Mouse (Mus musculus) liver, embryonic 14.5 days (tissue): ENCODE results near the gene Creb3l2. TPM values are rescaled to one million over a fixed set of nuclear protein-coding genes. Genes with fewer than 3 reads are reported as not detected.

Source experiments
- ATAC-seq: fragments of 200-750 bp; cut with Nextera tagmentation; 2 replicates; pipeline ENCODE4 v1.8.0; 2017; ENCODE audit warnings: moderate number of reproducible peaks, mild to moderate bottlenecking, moderate library complexity; ENCODE audit not compliant: insufficient read depth
- DNase-seq, 3 experiments: peaks; one replicate each; pipeline ENCODE4 v3.0.0-alpha.2; 2012 to 2013; ENCODE audit warnings: low read depth in 3 of 3, low spot score in 3 of 3
- H3K27ac ChIP-seq: fragments of 300-500 bp; sonication (generic); 2 replicates; pipeline ENCODE4 v1.5.1; 2014; ENCODE audit warnings: moderate library complexity, mild to moderate bottlenecking, control low read depth, inconsistent platforms
- H3K27me3 ChIP-seq: fragments of 300-500 bp; sonication (generic); 2 replicates; pipeline ENCODE4 v1.6.1; 2014; ENCODE audit warnings: mild to moderate bottlenecking, low read length, moderate library complexity; ENCODE audit not compliant: control insufficient read depth, insufficient read depth
- H3K36me3 ChIP-seq: fragments of 300-500 bp; sonication (generic); replicated peaks from 2 replicates; pipeline ENCODE4 v1.6.1; 2014; ENCODE audit warnings: low read depth; ENCODE audit not compliant: control insufficient read depth, insufficient read depth
- H3K4me1 ChIP-seq, 2 experiments: fragments of 200-500 bp in 1 of 2; fragments of 300-500 bp in 1 of 2; sonication (generic) in 1 of 2; replicated peaks; 2 replicates each; pipeline ENCODE4 v1.6.1; 2012 to 2014; ENCODE audit warnings: antibody characterized with exemption in 1 of 2, inconsistent platforms in 1 of 2, low read length in 1 of 2; ENCODE audit not compliant: control insufficient read depth in 2 of 2, insufficient read depth in 2 of 2
- H3K4me2 ChIP-seq: fragments of 300-500 bp; sonication (generic); 2 replicates; pipeline ENCODE4 v1.6.1; 2014; ENCODE audit warnings: low read depth, mild to moderate bottlenecking, control low read depth, moderate library complexity
- H3K4me3 ChIP-seq, 2 experiments: fragments of 200-500 bp in 1 of 2; fragments of 300-500 bp in 1 of 2; sonication (generic) in 1 of 2; 2 replicates each; pipeline ENCODE4 v1.5.1; 2012 to 2014; ENCODE audit warnings: low read depth in 2 of 2, low read length in 2 of 2, mild to moderate bottlenecking in 2 of 2, control low read depth in 1 of 2, inconsistent platforms in 1 of 2, moderate library complexity in 1 of 2; ENCODE audit not compliant: insufficient read depth in 1 of 2
- H3K9ac ChIP-seq: fragments of 300-500 bp; sonication (generic); replicated peaks from 2 replicates; pipeline ENCODE4 v1.6.1; 2014; ENCODE audit warnings: mild to moderate bottlenecking, control low read depth, moderate library complexity
- H3K9me3 ChIP-seq: fragments of 300-500 bp; sonication (generic); 2 replicates; pipeline ENCODE4 v1.6.1; 2016; ENCODE audit warnings: low read length, mixed read lengths; ENCODE audit not compliant: control insufficient read depth
- CTCF ChIP-seq: IDR thresholded peaks from 2 replicates; pipeline ENCODE4 v1.5.1; 2016; ENCODE audit warnings: antibody characterized with exemption, low read depth, control low read depth
- EP300 ChIP-seq: IDR thresholded peaks from 2 replicates; pipeline ENCODE4 v1.6.1; 2016; ENCODE audit warnings: antibody characterized with exemption, low read depth
- WGBS: fragments of 180-500 bp; shearing (Covaris S2); extraction: QIAGEN DNeasy Blood & Tissue Kit; methylation state at CpG from one replicate; pipeline ENCODE4 v1.1.7; 2014; ENCODE audit not compliant: insufficient replicate concordance; 5-methylcytosine and 5-hydroxymethylcytosine counted together
- polyA plus RNA-seq, 2 experiments: library from polyadenylated mRNA; depleted of rRNA in 1 of 2; stranded (reverse) in 1 of 2; unstranded in 1 of 2; fragments of >200 nt; fragmentation: Nextera tagmentation in 1 of 2; extraction: Ambion mirVana in 1 of 2; gene quantifications; 2 replicates each; pipeline versions ENCODE4 v1.2.1 to v1.2.3; 2012 to 2014

The Creb3l2 gene
- polyA plus RNA-seq, 2 experiments, result 1.9 to 2.7 TPM

- no peaks in the 10 kb centered on the region for H3K9me3 ChIP-seq
- 68% methylated on average over 11 of the region's 11 CpGs for WGBS
- no peak for DNase-seq
- H3K27me3 ChIP-seq, result no peaks in the 10 kb centered on the region
- H3K9ac ChIP-seq, result no peak overlapping the region
- no peak overlapping the region for H3K4me2 ChIP-seq
- H3K4me1 ChIP-seq, result no peaks in the 10 kb centered on the region
- H3K4me3 ChIP-seq, result no peak overlapping the region
- H3K36me3 ChIP-seq, result no peaks in the 10 kb centered on the region
- no peak for ATAC-seq
- no peak for TF ChIP-seq CTCF
- no peak for TF ChIP-seq EP300
- no peak overlapping the region for H3K27ac ChIP-seq
Observed at GRCm38 (mm10) chr6:37365179-37365578, 76.8 kb downstream of the Creb3l2 start.

- DNase-seq, result no peak
- ATAC-seq, result no peak
- Histone ChIP-seq H3K4me2 (no peak overlapping the region), H3K4me1 (no peaks in the 10 kb centered on the region), H3K4me3 (no peak overlapping the region), H3K36me3 (no peaks in the 10 kb centered on the region), H3K9me3 (no peaks in the 10 kb centered on the region), H3K27me3 (no peaks in the 10 kb centered on the region), H3K27ac (no peak overlapping the region), H3K9ac (no peak overlapping the region)
- TF ChIP-seq EP300 (no peak), CTCF (peak; percentile 57)
- 80% methylated on average over 8 of the region's 8 CpGs for WGBS
Observed at GRCm38 (mm10) chr6:37364361-37364760, 77.6 kb downstream of the Creb3l2 start.

GRCm38 (mm10) chr6:37360813-37361385 is 81.0 kb downstream of the Creb3l2 start:
- no peak for TF ChIP-seq CTCF
- no peak for TF ChIP-seq EP300
- no peak for ATAC-seq
- Histone ChIP-seq H3K4me2 (no peak overlapping the region), H3K36me3 (no peaks in the 10 kb centered on the region), H3K4me3 (no peak overlapping the region), H3K4me1 (no peaks in the 10 kb centered on the region), H3K9me3 (no peaks in the 10 kb centered on the region), H3K27me3 (no peaks in the 10 kb centered on the region), H3K9ac (no peak overlapping the region), H3K27ac (no peak overlapping the region)
- 54% methylated on average over 11 of the region's 11 CpGs for WGBS
- no peak for DNase-seq

GRCm38 (mm10) chr6:37354449-37355179 is 87.3 kb downstream of the Creb3l2 start:
- TF ChIP-seq EP300, result no peak
- TF ChIP-seq CTCF, result peak; percentile 90
- H3K27me3 ChIP-seq, result no peaks in the 10 kb centered on the region
- H3K27ac ChIP-seq, result no peak overlapping the region
- WGBS, result 21% methylated on average over 17 of the region's 17 CpGs
- H3K4me1 ChIP-seq, result 0 out of 4 replicates have a peak, but pooled peaks cover 0 to 2% of the 10 kb centered on the region in 2 experiments
- H3K9me3 ChIP-seq, result no peaks in the 10 kb centered on the region
- ATAC-seq (no peak), DNase-seq (peak; percentile 11 to 40 (median 30))
- peak overlapping the region; percentile 39; the same call in 1 of the 2 replicates for H3K4me2 ChIP-seq
- no peaks in the 10 kb centered on the region for H3K36me3 ChIP-seq
- no peak overlapping the region for H3K9ac ChIP-seq
- H3K4me3 ChIP-seq, result no peak overlapping the region

- 39% methylated on average over 9 of the region's 9 CpGs for WGBS
- Histone ChIP-seq H3K36me3 (no peaks in the 10 kb centered on the region), H3K4me1 (0 out of 4 replicates have a peak, but pooled peaks cover 0 to 2% of the 10 kb centered on the region in 2 experiments), H3K27me3 (no peaks in the 10 kb centered on the region), H3K9ac (no peak overlapping the region), H3K4me2 (no peak overlapping the region), H3K4me3 (no peak overlapping the region), H3K27ac (no peak overlapping the region), H3K9me3 (no peaks in the 10 kb centered on the region)
- no peak for ATAC-seq
- DNase-seq, result no peak
- TF ChIP-seq EP300 (no peak), CTCF (no peak)
Observed at GRCm38 (mm10) chr6:37353616-37354015, 88.3 kb downstream of the Creb3l2 start.
